Mouse (Mus musculus) CH12.LX (cell line): Measurements from ENCODE around the gene Ly6g6e. TPM values are rescaled to one million over a fixed set of nuclear protein-coding genes. Genes with fewer than 3 reads are reported as not detected.
A peak's percentile ranks its signal among the peaks of the same experiment; 100 is the strongest.

Experiments
- DNase-seq: peaks from one replicate; pipeline ENCODE4 v3.0.0-alpha.2; 2013; ENCODE audit errors: extremely low read depth
- H3K27ac ChIP-seq: 2 replicates; pipeline ENCODE4 v1.5.1; 2012; ENCODE audit warnings: low read depth, mild to moderate bottlenecking, control low read depth, moderate library complexity; ENCODE audit not compliant: insufficient read depth
- H3K27me3 ChIP-seq: replicated peaks from 2 replicates; pipeline ENCODE3; 2012; ENCODE audit warnings: inconsistent platforms
- H3K36me3 ChIP-seq, 2 experiments: replicated peaks in 1 of 2; 2 replicates each; pipeline versions ENCODE3 to v1.6.1; 2012; ENCODE audit warnings: inconsistent platforms in 1 of 2, low read length in 1 of 2, mild to moderate bottlenecking in 1 of 2, mixed read lengths in 1 of 2, moderate library complexity in 1 of 2; ENCODE audit not compliant: control insufficient read depth in 1 of 2, insufficient read depth in 1 of 2
- H3K4me1 ChIP-seq, 2 experiments: 2 replicates each; pipeline ENCODE4 v1.6.1; 2012; ENCODE audit warnings: inconsistent platforms in 1 of 2, moderate library complexity in 1 of 2; ENCODE audit not compliant: insufficient read depth in 2 of 2, control insufficient read depth in 1 of 2
- H3K4me2 ChIP-seq: 2 replicates; pipeline ENCODE4 v1.6.1; 2012; ENCODE audit warnings: low read depth, mild to moderate bottlenecking, control low read depth; ENCODE audit not compliant: poor library complexity, insufficient read depth, severe bottlenecking
- H3K4me3 ChIP-seq, 3 experiments: fragments of 150-350 bp in 1 of 3; sonication (generic) in 1 of 3; replicated peaks in 1 of 3; 2 replicates each; pipeline versions ENCODE3 to v1.5.1; 2011 to 2012; ENCODE audit warnings: low read depth in 2 of 3, low read length in 2 of 3, mild to moderate bottlenecking in 2 of 3, moderate library complexity in 2 of 3, control low read depth in 1 of 3, improper control_type of control experiment in 1 of 3, inconsistent platforms in 1 of 3, mixed read lengths in 1 of 3; ENCODE audit not compliant: poor library complexity in 1 of 3
- H3K79me2 ChIP-seq: replicated peaks from 2 replicates; pipeline ENCODE4 v1.6.1; 2012; ENCODE audit warnings: mild to moderate bottlenecking, moderate library complexity; ENCODE audit not compliant: control insufficient read depth, poor library complexity, insufficient read depth, severe bottlenecking; ENCODE audit errors: extremely low read depth
- H3K9ac ChIP-seq: 2 replicates; pipeline ENCODE4 v1.6.1; 2012; ENCODE audit warnings: low read depth, mild to moderate bottlenecking, control low read depth, moderate library complexity; ENCODE audit not compliant: insufficient read depth
- H3K9me3 ChIP-seq: replicated peaks from 2 replicates; pipeline ENCODE3; 2012; ENCODE audit warnings: low read length, inconsistent platforms, mixed read lengths
- BHLHE40 ChIP-seq: IDR thresholded peaks from 2 replicates; pipeline ENCODE4 v1.6.1; 2011; ENCODE audit warnings: mild to moderate bottlenecking, low read depth, low read length, improper control_type of control experiment
- CHD2 ChIP-seq: IDR thresholded peaks from 2 replicates; pipeline ENCODE4 v1.6.1; 2011; ENCODE audit warnings: low read length, improper control_type of control experiment
- GABPA ChIP-seq: IDR thresholded peaks from 2 replicates; pipeline ENCODE4 v1.6.1; 2012; ENCODE audit warnings: low read depth, low read length, improper control_type of control experiment, inconsistent platforms; ENCODE audit not compliant: insufficient replicate concordance
- MAFK ChIP-seq: IDR thresholded peaks from 2 replicates; pipeline ENCODE4 v1.6.1; 2011; ENCODE audit warnings: low read length, improper control_type of control experiment; ENCODE audit not compliant: insufficient replicate concordance
- NRF1 ChIP-seq: IDR thresholded peaks from 2 replicates; pipeline ENCODE4 v1.6.1; 2014; ENCODE audit warnings: low read depth, mild to moderate bottlenecking, inconsistent platforms, low read length, improper control_type of control experiment, moderate library complexity
- ZKSCAN1 ChIP-seq: IDR thresholded peaks from 2 replicates; pipeline ENCODE4 v1.6.1; 2012; ENCODE audit warnings: low read depth, inconsistent platforms, low read length, improper control_type of control experiment, borderline replicate concordance
- dilution Hi-C: fragments of 300-500 bp; cut with MboI; formaldehyde crosslinking; loops from 2 replicates; pipeline ENCODE4 v1.14.3; 2020; ENCODE audit warnings: low sequenced_read_pairs; ENCODE audit not compliant: extremely low pct_unique_long_range_greater_than_20kb, extremely low pct_ligation_motif_present
- in situ Hi-C: fragments of 300-500 bp; cut with MboI; formaldehyde crosslinking; loops from 3 replicates; pipeline ENCODE4 v1.14.3; 2019; ENCODE audit warnings: low sequenced_read_pairs, low pct_ligation_motif_present, low pct_unique_long_range_greater_than_20kb, mixed read lengths
- polyA plus RNA-seq: library from polyadenylated mRNA; unstranded; fragments of >175 nt; gene quantifications from 2 replicates; pipeline ENCODE4 v1.2.1, GENCODE M21; 2012; ENCODE audit warnings: low read depth; ENCODE audit not compliant: insufficient read length
- total RNA-seq, 2 experiments: library from RNA; depleted of rRNA; stranded (reverse); fragments of 300-350 nt in 1 of 2; fragments of >200 nt in 1 of 2; gene quantifications; 2 replicates each; pipeline ENCODE4 v1.2.3; 2012 to 2014

Ly6g6e gene
- total and polyA plus RNA-seq, 3 experiments, result not detected

DNA sequence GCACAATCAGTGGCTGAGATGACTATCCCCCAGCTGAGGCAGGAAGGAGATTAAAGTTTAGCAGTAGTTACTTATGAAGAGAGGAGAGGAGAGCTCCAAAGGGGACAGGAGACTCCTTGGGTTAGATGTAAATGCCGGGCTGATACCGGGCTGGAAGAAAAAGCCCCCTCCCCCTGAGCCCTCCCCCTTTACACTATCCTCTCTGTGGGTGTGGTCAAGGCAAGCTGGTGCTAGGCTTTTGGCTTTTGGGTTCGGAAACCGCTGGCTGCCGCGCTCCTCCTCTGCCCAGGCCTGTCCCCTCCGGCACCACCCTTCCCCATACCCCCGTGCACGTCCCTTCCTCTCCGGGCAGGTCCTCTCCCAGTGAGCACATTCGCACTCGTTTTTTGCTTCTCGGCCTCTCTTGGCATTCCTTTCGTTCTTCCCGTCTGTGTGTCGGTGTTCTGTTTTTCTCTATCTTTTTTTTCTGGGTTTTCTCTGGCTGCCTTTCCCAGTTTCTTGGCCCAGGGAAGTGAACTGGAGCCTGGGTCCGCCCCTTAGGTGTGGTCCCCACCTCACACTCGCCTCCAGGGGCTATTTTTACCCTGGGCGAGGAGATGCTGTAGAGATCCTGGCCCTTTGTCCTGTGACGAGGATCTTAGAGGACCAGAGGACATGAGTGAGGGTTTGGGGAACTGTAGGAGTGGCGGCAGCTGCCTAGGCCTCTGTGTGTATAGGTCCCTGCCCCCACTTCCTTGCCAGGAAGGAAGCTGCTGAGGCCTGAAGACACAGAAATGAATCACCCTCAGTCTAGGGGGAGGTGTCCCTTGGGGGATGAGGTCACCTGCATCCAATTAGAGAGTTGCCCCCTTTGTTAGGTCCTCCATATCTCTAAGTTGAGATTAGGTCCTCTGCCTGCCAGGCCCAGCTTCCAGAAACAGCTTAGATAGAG lies 25.3 kb upstream of the Ly6g6e start (continued):
- peak; percentile 70 for TF ChIP-seq MAFK

GRCm38 (mm10) chr17:35052271-35052798 lies 24.4 kb upstream of the Ly6g6e start:
- peak overlapping the region; percentile 79 to 94 (median 86) for H3K4me3 ChIP-seq
- peak overlapping the region; percentile 96 for H3K27ac ChIP-seq
- dilution Hi-C loops (no loop called here), in situ Hi-C loops (no loop called here)
- H3K9me3 ChIP-seq, result peaks cover 7% of the 10 kb centered on the region
- H3K79me2 ChIP-seq, result peaks cover 27% of the 10 kb centered on the region
- H3K4me1 ChIP-seq, result peaks cover 9 to 26% of the 10 kb centered on the region in 2 experiments
- DNase-seq, result no peak
- peaks cover 41 to 47% of the 10 kb centered on the region in 2 experiments for H3K36me3 ChIP-seq
- H3K9ac ChIP-seq, result peak overlapping the region; percentile 55
- TF ChIP-seq ZKSCAN1, result no peak
- TF ChIP-seq BHLHE40, result peak; percentile 31; the same call in 1 of the 2 replicates
- H3K4me2 ChIP-seq, result peak overlapping the region; percentile 58
- no peaks in the 10 kb centered on the region for H3K27me3 ChIP-seq

GRCm38 (mm10) chr17:35055691-35056495 lies 20.8 kb upstream of the Ly6g6e start:
- dilution Hi-C loops, result no loop called here
- TF ChIP-seq CHD2, result no peak
- no peak for TF ChIP-seq NRF1
- no peak for TF ChIP-seq GABPA
- TF ChIP-seq, all 38 proteins: peak for 0
- in situ Hi-C loops, result no loop called here
- Histone ChIP-seq H3K27ac (no peak overlapping the region), H3K79me2 (peaks cover 20% of the 10 kb centered on the region), H3K27me3 (no peaks in the 10 kb centered on the region), H3K9ac (no peak overlapping the region), H3K9me3 (peaks cover 7% of the 10 kb centered on the region), H3K4me1 (peaks cover 9 to 20% of the 10 kb centered on the region in 2 experiments), H3K4me3 (no peak overlapping the region), H3K36me3 (peaks cover 69 to 83% of the 10 kb centered on the region in 2 experiments), H3K4me2 (no peak overlapping the region)
- DNase-seq, result no peak
